Mouse (Mus musculus) E14TG2a.4 (cell line): ENCODE data around the gene Synpo2.

Experiments used
- CTCF ChIP-seq: conservative IDR thresholded peaks from 2 replicates; pipeline ENCODE4 v1.5.1; 2014; ENCODE audit warnings: low read length
- POU5F1 ChIP-seq: IDR thresholded peaks from 2 replicates; pipeline ENCODE4 v1.6.1; 2014; ENCODE audit warnings: low read length, borderline replicate concordance

DNA sequence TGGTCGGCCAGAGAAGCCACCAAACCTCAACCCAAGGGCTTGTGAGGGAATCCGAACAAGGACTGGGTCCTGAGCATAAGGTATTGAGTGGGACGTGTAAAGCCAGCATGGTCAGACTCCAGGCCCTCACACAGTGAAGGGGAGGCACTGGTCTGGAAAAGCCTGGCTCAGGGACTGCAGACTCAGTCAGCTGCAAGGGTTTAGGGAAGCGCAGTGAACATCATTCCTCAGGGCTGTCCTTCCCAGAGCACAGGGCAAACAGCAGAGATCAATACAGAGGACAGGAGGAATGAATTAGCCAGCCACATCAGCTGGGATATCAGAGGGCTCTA, 72.8 kb downstream of the Synpo2 start:
- TF ChIP-seq CTCF (no peak), POU5F1 (no peak)
